Mouse (Mus musculus): ENCODE data around the gene Ssh1. TPM values are rescaled to one million over a fixed set of nuclear protein-coding genes. Genes with fewer than 3 reads are reported as not detected.

The Ssh1 gene
- polyA plus RNA-seq (2015; fragmentation: Nextera tagmentation; extraction: Ambion mirVana): 5.1 TPM in 2 replicates

DNA sequence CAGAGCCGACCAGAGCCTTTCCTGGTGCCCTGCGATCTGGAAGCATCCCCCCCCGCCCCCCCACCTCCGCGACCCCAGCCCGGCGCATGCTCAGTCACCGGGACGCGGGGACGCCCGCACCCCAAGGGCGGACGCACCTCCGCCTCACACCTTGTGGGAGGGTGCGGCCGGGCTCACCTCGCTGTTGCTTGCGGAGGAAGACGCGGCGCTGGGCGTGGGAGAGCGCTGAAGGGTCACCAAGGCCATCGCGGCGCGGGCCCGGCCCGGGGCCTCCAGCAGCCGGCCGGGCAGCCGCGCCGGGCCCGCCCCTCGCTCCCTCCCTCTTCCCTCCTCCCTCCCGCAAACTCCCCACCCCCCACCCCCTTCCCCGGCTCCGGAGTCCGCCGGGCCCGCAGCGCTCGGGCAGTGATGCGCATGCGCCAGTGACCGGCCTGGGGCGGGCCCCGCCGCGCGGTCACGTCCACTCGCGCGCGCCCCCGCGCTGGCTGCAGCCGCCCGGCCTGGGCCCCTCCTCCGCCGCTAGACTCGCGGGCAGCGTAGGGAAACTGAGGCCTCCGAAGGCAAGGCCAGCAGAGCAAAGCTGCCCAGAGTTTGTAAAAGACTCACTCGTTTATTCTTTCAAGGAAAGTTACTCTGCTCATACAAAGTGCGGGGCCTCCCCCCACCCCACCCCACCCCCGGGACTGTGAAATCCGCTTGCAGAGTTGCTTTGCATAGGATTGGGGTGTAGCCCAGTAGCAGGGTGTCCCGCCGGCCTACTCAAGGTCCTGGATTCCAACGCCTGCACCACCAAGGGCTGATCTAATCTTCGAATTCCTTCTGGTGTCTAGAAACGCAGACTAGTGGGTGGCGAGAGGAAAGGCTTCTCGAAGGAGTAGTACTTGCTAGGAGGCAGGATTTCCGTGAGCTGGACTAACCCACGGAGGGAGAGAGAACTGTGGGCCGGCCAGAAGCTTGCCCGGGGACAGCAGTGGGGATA is at the start of gene Ssh1:
Ssh1 (minus strand) TSS at position 408 of the 979 bp plus-strand sequence.
- no peak; the same call in 1 of the 2 replicates for TF ChIP-seq CTCF (IDR thresholded peaks at IDR 0.05; ENCODE audit: low read depth)
- Histone ChIP-seq H3K36me3 (ENCODE audit: control insufficient read depth, insufficient read depth) (0 out of 2 replicates have a peak, but pooled peaks cover 4% of the 10 kb centered on the region), H3K4me1 (replicated peaks; ENCODE audit: control insufficient read depth, insufficient read depth, low read length) (no peaks in the 10 kb centered on the region), H3K27me3 (replicated peaks; ENCODE audit: control insufficient read depth, insufficient read depth, low read length) (no peaks in the 10 kb centered on the region), H3K4me2 (replicated peaks; ENCODE audit: low read depth) (peak within 1 kb of the TSS; percentile 91), H3K9me3 (ENCODE audit: control insufficient read depth) (no peaks in the 10 kb centered on the region), H3K4me3 (ENCODE audit: low read depth, low read length) (peak within 1 kb of the TSS; percentile 76), H3K9ac (ENCODE audit: low read depth, low read length) (peak within 1 kb of the TSS; percentile 81), H3K27ac (ENCODE audit: low read depth, low read length) (peak within 1 kb of the TSS; percentile 88)
- ATAC-seq: peak; percentile 91
- 1% methylated on average over 73 of the region's 83 CpGs for WGBS

DNA sequence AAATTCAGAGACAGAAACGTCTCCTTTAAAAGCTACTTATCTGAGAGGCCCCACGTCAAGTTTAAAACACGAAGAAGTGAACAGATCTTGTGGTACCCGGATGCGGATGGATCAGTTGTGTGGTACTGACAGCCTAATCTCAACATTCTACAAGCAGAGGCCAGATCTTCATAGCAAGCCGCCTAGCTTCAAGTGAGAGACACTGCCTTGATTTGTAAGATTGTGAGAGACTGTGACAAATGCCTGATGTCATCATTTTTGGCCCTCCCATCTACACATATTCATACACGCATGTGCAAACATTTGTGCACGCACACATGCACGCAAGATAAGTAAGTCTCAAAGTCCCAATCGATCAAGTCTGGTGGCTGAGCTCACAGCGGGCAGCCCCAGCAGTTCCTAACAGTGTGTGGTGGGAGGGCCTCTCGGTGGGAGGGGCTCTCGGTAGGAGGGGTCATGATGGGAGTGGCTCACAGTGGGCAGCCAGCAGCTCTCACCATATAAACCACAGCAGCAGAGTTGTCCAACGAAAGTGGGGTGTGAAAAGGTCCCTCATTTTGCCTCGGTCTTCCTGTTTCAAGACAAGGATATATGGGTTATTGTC is 47.7 kb upstream of the Ssh1 start:
- WGBS: 7% methylated on average over 15 of the region's 15 CpGs
- no peak overlapping the region for H3K9ac ChIP-seq (ENCODE audit: low read depth, low read length)
- ATAC-seq: peak; percentile 97

DNA sequence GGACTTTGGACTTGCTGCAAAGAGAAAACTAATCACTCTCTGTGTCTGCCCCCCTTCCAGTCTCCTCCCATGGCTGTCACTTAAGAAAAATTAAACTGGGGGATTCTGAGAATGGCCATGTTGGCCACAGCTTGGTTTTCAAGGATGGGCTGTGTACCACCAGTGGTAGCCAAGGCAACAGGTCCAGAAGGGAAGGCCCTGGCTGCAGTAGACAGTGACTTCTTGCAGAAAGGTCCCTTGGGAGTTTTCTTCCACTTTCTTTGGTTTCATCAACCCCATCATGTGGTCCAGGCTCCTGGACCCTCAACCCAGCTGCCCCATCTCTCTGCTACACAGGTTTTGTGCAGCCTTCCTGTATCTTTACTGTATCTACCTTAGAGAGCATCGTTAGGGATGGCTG is 47.2 kb upstream of the Ssh1 start:
- peak overlapping the region; percentile 21; the same call in 1 of the 2 replicates for H3K4me2 ChIP-seq (replicated peaks; ENCODE audit: low read depth)
- ATAC-seq: peak; percentile 3; the same call in 1 of the 2 replicates

More for the DNA sequence above, 47.7 kb upstream of the Ssh1 start:
- Histone ChIP-seq H3K27ac (ENCODE audit: low read depth, low read length) (peak overlapping the region; percentile 50; the same call in 1 of the 2 replicates), H3K36me3 (ENCODE audit: control insufficient read depth, insufficient read depth) (no peaks in the 10 kb centered on the region), H3K4me1 (replicated peaks; ENCODE audit: control insufficient read depth, insufficient read depth, low read length) (no peaks in the 10 kb centered on the region), H3K4me3 (ENCODE audit: low read depth, low read length) (no peak overlapping the region), H3K27me3 (replicated peaks; ENCODE audit: control insufficient read depth, insufficient read depth, low read length) (no peaks in the 10 kb centered on the region), H3K4me2 (replicated peaks; ENCODE audit: low read depth) (peak overlapping the region; percentile 21), H3K9me3 (ENCODE audit: control insufficient read depth) (no peaks in the 10 kb centered on the region)
- peak; percentile 55 for TF ChIP-seq CTCF (IDR thresholded peaks at IDR 0.05; ENCODE audit: low read depth)

GRCm38 (mm10) chr5:114040508-114040907 is 46.8 kb upstream of the Ssh1 start:
- Histone ChIP-seq H3K9me3 (ENCODE audit: control insufficient read depth) (no peaks in the 10 kb centered on the region), H3K4me1 (replicated peaks; ENCODE audit: control insufficient read depth, insufficient read depth, low read length) (no peaks in the 10 kb centered on the region), H3K27ac (ENCODE audit: low read depth, low read length) (no peak overlapping the region), H3K4me2 (replicated peaks; ENCODE audit: low read depth) (peak overlapping the region; percentile 21; the same call in 1 of the 2 replicates), H3K9ac (ENCODE audit: low read depth, low read length) (no peak overlapping the region), H3K36me3 (ENCODE audit: control insufficient read depth, insufficient read depth) (no peaks in the 10 kb centered on the region), H3K4me3 (ENCODE audit: low read depth, low read length) (no peak overlapping the region), H3K27me3 (replicated peaks; ENCODE audit: control insufficient read depth, insufficient read depth, low read length) (no peaks in the 10 kb centered on the region)
- ATAC-seq: peak; percentile 25; the same call in 1 of the 2 replicates
- TF ChIP-seq CTCF (IDR thresholded peaks at IDR 0.05; ENCODE audit: low read depth): no peak
- WGBS: 16% methylated on average over 8 of the region's 8 CpGs

More for the DNA sequence above, 47.2 kb upstream of the Ssh1 start:
- no peaks in the 10 kb centered on the region for H3K9me3 ChIP-seq (ENCODE audit: control insufficient read depth)
- no peak overlapping the region for H3K4me3 ChIP-seq (ENCODE audit: low read depth, low read length)
- no peaks in the 10 kb centered on the region for H3K4me1 ChIP-seq (replicated peaks; ENCODE audit: control insufficient read depth, insufficient read depth, low read length)
- TF ChIP-seq CTCF (IDR thresholded peaks at IDR 0.05; ENCODE audit: low read depth): no peak
- 48% methylated on average over 1 of the region's 1 CpGs for WGBS
- no peaks in the 10 kb centered on the region for H3K27me3 ChIP-seq (replicated peaks; ENCODE audit: control insufficient read depth, insufficient read depth, low read length)
- no peak overlapping the region for H3K9ac ChIP-seq (ENCODE audit: low read depth, low read length)
- H3K27ac ChIP-seq (ENCODE audit: low read depth, low read length): peak overlapping the region; percentile 50; the same call in 1 of the 2 replicates
- no peaks in the 10 kb centered on the region for H3K36me3 ChIP-seq (ENCODE audit: control insufficient read depth, insufficient read depth)

DNA sequence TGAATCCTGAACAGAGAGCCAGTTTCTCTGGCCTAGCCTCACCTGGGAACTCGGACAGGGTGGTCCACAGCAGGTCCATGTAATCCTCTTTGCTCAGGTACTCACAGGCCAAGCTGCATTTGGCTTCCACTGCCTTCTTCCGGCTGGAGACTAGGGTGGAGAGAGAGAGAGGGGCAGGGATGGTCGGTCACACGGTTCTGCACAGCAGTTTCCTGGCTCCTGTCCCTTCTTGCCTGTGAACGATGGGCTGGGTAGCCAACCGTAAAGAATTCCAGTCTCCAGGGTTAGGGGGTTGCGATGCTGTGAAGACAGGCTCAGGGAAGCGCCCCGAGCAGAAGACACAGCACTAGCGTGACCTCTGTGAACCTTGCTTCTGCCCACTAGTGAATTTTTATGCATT is 41.4 kb upstream of the Ssh1 start:
- no peak overlapping the region for H3K4me2 ChIP-seq (replicated peaks; ENCODE audit: low read depth)
- H3K27me3 ChIP-seq (replicated peaks; ENCODE audit: control insufficient read depth, insufficient read depth, low read length): no peaks in the 10 kb centered on the region
- TF ChIP-seq CTCF (IDR thresholded peaks at IDR 0.05; ENCODE audit: low read depth): no peak
- no peak overlapping the region for H3K9ac ChIP-seq (ENCODE audit: low read depth, low read length)
- no peak for ATAC-seq
- no peak overlapping the region for H3K27ac ChIP-seq (ENCODE audit: low read depth, low read length)
- H3K36me3 ChIP-seq (ENCODE audit: control insufficient read depth, insufficient read depth): no peaks in the 10 kb centered on the region
- WGBS: 76% methylated on average over 10 of the region's 10 CpGs
- no peaks in the 10 kb centered on the region for H3K9me3 ChIP-seq (ENCODE audit: control insufficient read depth)
- no peaks in the 10 kb centered on the region for H3K4me1 ChIP-seq (replicated peaks; ENCODE audit: control insufficient read depth, insufficient read depth, low read length)
- no peak overlapping the region for H3K4me3 ChIP-seq (ENCODE audit: low read depth, low read length)

- no peak for ATAC-seq
- no peaks in the 10 kb centered on the region for H3K27me3 ChIP-seq (replicated peaks; ENCODE audit: control insufficient read depth, insufficient read depth, low read length)
- no peaks in the 10 kb centered on the region for H3K4me1 ChIP-seq (replicated peaks; ENCODE audit: control insufficient read depth, insufficient read depth, low read length)
- H3K9me3 ChIP-seq (ENCODE audit: control insufficient read depth): no peaks in the 10 kb centered on the region
- WGBS: 76% methylated on average over 7 of the region's 7 CpGs
- H3K4me2 ChIP-seq (replicated peaks; ENCODE audit: low read depth): no peak overlapping the region
- no peaks in the 10 kb centered on the region for H3K36me3 ChIP-seq (ENCODE audit: control insufficient read depth, insufficient read depth)
- TF ChIP-seq CTCF (IDR thresholded peaks at IDR 0.05; ENCODE audit: low read depth): no peak
- no peak overlapping the region for H3K9ac ChIP-seq (ENCODE audit: low read depth, low read length)
- H3K27ac ChIP-seq (ENCODE audit: low read depth, low read length): no peak overlapping the region
- no peak overlapping the region for H3K4me3 ChIP-seq (ENCODE audit: low read depth, low read length)
Measured at GRCm38 (mm10) chr5:114034393-114034792, 40.7 kb upstream of the Ssh1 start.
